9 mouse cellular contexts compared by ENCODE assay signal in the genomic region with DNA sequence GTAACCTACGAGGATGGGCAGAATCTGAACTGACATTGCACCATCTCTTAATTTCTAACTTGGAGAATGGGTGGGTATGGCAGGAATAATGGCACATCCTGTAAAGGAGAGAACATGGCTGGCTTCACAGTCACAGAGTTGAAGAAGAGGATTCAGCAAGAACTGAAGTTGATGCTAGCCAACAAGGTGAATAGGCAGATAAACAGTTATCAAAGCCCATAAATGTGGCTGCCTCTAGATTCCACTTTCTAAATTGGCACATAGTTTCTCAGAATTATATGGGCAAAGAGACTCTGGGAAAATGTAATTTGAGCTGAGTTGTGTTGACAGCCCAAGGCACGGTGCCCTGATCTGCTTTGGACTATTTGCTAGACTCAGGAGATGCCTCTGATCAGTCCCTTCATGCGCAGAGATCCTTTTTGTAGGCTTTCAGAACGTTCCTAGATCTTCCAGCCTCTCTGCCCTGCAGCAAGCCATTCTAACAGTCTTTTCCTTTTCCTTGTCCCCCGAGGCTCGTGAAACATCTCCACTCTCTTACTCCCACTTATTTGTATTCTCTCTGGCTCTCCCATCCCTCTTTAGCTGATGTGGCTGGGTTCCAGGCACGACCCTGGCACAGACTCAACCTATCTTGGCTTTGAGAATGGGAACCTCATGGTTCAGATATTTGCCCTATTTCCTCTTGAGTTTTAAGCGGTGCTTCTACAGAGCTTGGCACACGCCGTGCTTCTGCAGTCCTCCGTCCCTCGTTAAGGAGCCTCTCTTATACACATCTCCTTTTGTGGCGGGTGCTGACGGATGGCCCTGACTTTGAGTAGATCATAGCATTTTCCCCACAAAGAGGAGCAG.
DNase-seq lines count a peak whose midpoint lies in the region; ATAC-seq and TF ChIP-seq lines count a peak whose summit lies in the region.
"Had no signal": no experiment of that assay in that cellular context is flagged by ENCODE, and none has a peak within 500 bp of the region (broad histone marks: within the 10 kb centered on the region; RNA-seq: fewer than 3 reads in every experiment).

No protein-coding gene starts in this region.

- H3K4me1 ChIP-seq in midbrain, embryonic 11.5 days (ENCODE audit: control insufficient read depth, insufficient read depth, low read length): no peaks in the 10 kb centered on the region
- no peaks in the 10 kb centered on the region for H3K4me1 ChIP-seq in midbrain, embryonic 10.5 days
- H3K4me1 ChIP-seq in forebrain, embryonic 11.5 days (replicated peaks; ENCODE audit: control insufficient read depth, insufficient read depth, low read length): no peaks in the 10 kb centered on the region
- H3K4me1 ChIP-seq in heart, postnatal 0 days (ENCODE audit: control insufficient read depth, insufficient read depth): peaks cover 9% of the 10 kb centered on the region; the same call in 1 of the 2 replicates
- no peaks in the 10 kb centered on the region for H3K4me1 ChIP-seq in midbrain, postnatal 0 days (ENCODE audit: insufficient read depth, low read length)
- H3K4me1 ChIP-seq: neural tube, embryonic 12.5 days had no signal

- H3K36me3 ChIP-seq in midbrain, embryonic 11.5 days (ENCODE audit: control insufficient read depth, insufficient read depth, low read length): no peaks in the 10 kb centered on the region
- H3K36me3 ChIP-seq in midbrain, embryonic 10.5 days: no peaks in the 10 kb centered on the region
- no peaks in the 10 kb centered on the region for H3K36me3 ChIP-seq in forebrain, embryonic 11.5 days (ENCODE audit: control insufficient read depth, insufficient read depth, low read length)
- H3K36me3 ChIP-seq in heart, postnatal 0 days (replicated peaks; ENCODE audit: control insufficient read depth, insufficient read depth, low read length): no peaks in the 10 kb centered on the region
- H3K36me3 ChIP-seq in midbrain, postnatal 0 days (ENCODE audit: insufficient read depth, low read length): no peaks in the 10 kb centered on the region
- H3K36me3 ChIP-seq: neural tube, embryonic 12.5 days had no signal

- ATAC-seq in midbrain, embryonic 11.5 days (ENCODE audit: low FRiP score): no peak
- ATAC-seq in forebrain, embryonic 11.5 days (replicated peaks; ENCODE audit: low FRiP score): 0 out of 2 replicates have a peak, but pooled peaks have one; percentile 30
- peak; percentile 68 for ATAC-seq in heart, postnatal 0 days (ENCODE audit: insufficient read depth, low read depth)
- peak; percentile 85 for ATAC-seq in midbrain, postnatal 0 days (ENCODE audit: low FRiP score)
- ATAC-seq in erythroid progenitor cell, adult 5-6 weeks (replicated peaks; ENCODE audit: low FRiP score, poor library complexity, severe bottlenecking): no peak

- H3K4me2 ChIP-seq in midbrain, embryonic 11.5 days: no peak overlapping the region
- H3K4me2 ChIP-seq in forebrain, embryonic 11.5 days (ENCODE audit: low read depth, low read length, severe bottlenecking): no peak overlapping the region
- peak overlapping the region; percentile 55 for H3K4me2 ChIP-seq in heart, postnatal 0 days (ENCODE audit: low read depth, low read length)
- H3K4me2 ChIP-seq in midbrain, postnatal 0 days (ENCODE audit: low read depth, low read length, poor library complexity, severe bottlenecking): peak overlapping the region; percentile 10; the same call in 1 of the 2 replicates
- H3K4me2 ChIP-seq: neural tube, embryonic 12.5 days had no signal

- no peaks in the 10 kb centered on the region for H3K9me3 ChIP-seq in midbrain, embryonic 11.5 days (ENCODE audit: control insufficient read depth, low read length)
- H3K9me3 ChIP-seq in midbrain, embryonic 10.5 days (replicated peaks): no peaks in the 10 kb centered on the region
- H3K9me3 ChIP-seq in forebrain, embryonic 11.5 days (ENCODE audit: control insufficient read depth, low read length): no peaks in the 10 kb centered on the region
- 0 out of 2 replicates have a peak, but pooled peaks cover 5% of the 10 kb centered on the region for H3K9me3 ChIP-seq in heart, postnatal 0 days (replicated peaks; ENCODE audit: control insufficient read depth, low read length)
- H3K9me3 ChIP-seq in midbrain, postnatal 0 days (ENCODE audit: low read length): no peaks in the 10 kb centered on the region
- H3K9me3 ChIP-seq: neural tube, embryonic 12.5 days had no signal

- H3K9ac ChIP-seq in midbrain, embryonic 11.5 days (ENCODE audit: low read length): no peak overlapping the region
- H3K9ac ChIP-seq in forebrain, embryonic 11.5 days (ENCODE audit: low read length): no peak overlapping the region
- no peak overlapping the region for H3K9ac ChIP-seq in heart, postnatal 0 days (replicated peaks; ENCODE audit: low read depth, low read length)
- H3K9ac ChIP-seq in midbrain, postnatal 0 days (replicated peaks; ENCODE audit: low read length, poor library complexity, severe bottlenecking): no peak overlapping the region
- H3K9ac ChIP-seq: neural tube, embryonic 12.5 days had no signal

- no peak for TF ChIP-seq EP300 in heart, postnatal 0 days (IDR thresholded peaks at IDR 0.05; ENCODE audit: low read depth)

- no peak overlapping the region for H3K4me3 ChIP-seq in midbrain, embryonic 11.5 days (ENCODE audit: low read depth, low read length)
- H3K4me3 ChIP-seq in midbrain, embryonic 10.5 days: no peak overlapping the region
- no peak overlapping the region for H3K4me3 ChIP-seq in forebrain, embryonic 11.5 days (ENCODE audit: low read depth, low read length)
- H3K4me3 ChIP-seq in heart, postnatal 0 days (ENCODE audit: low read depth, low read length): peak overlapping the region; percentile 24
- no peak overlapping the region for H3K4me3 ChIP-seq in midbrain, postnatal 0 days (ENCODE audit: low read depth, low read length)
- H3K4me3 ChIP-seq: neural tube, embryonic 12.5 days had no signal

- 84% methylated on average over 14 of the region's 14 CpGs for WGBS in midbrain, embryonic 11.5 days
- WGBS in midbrain, embryonic 10.5 days: 81% methylated on average over 14 of the region's 14 CpGs
- 77% methylated on average over 14 of the region's 14 CpGs for WGBS in forebrain, embryonic 11.5 days
- 25% methylated on average over 14 of the region's 14 CpGs for whole genome bisulfite sequencing in heart, postnatal 0 days
- 53% methylated on average over 14 of the region's 14 CpGs for WGBS in midbrain, postnatal 0 days

- no peak overlapping the region for H3K27ac ChIP-seq in midbrain, embryonic 11.5 days (ENCODE audit: low read depth, low read length)
- H3K27ac ChIP-seq in midbrain, embryonic 10.5 days (replicated peaks): no peak overlapping the region
- no peak overlapping the region for H3K27ac ChIP-seq in forebrain, embryonic 11.5 days (ENCODE audit: low read depth, low read length)
- no peak overlapping the region for H3K27ac ChIP-seq in heart, postnatal 0 days (ENCODE audit: low read depth)
- H3K27ac ChIP-seq in midbrain, postnatal 0 days (ENCODE audit: low read depth, low read length): no peak overlapping the region
- H3K27ac ChIP-seq: neural tube, embryonic 12.5 days had no signal

- TF ChIP-seq CTCF in heart, postnatal 0 days (IDR thresholded peaks at IDR 0.05; ENCODE audit: low read depth): no peak
- TF ChIP-seq CTCF in midbrain, postnatal 0 days (IDR thresholded peaks at IDR 0.05): no peak

- no peaks in the 10 kb centered on the region for H3K27me3 ChIP-seq in midbrain, embryonic 11.5 days (ENCODE audit: control insufficient read depth, insufficient read depth, low read length)
- no peaks in the 10 kb centered on the region for H3K27me3 ChIP-seq in midbrain, embryonic 10.5 days (ENCODE audit: low read depth, poor library complexity, severe bottlenecking)
- H3K27me3 ChIP-seq in forebrain, embryonic 11.5 days (ENCODE audit: control insufficient read depth, insufficient read depth, low read length): no peaks in the 10 kb centered on the region
- H3K27me3 ChIP-seq in heart, postnatal 0 days (ENCODE audit: control insufficient read depth, insufficient read depth, low read length): no peaks in the 10 kb centered on the region
- H3K27me3 ChIP-seq in midbrain, postnatal 0 days (ENCODE audit: insufficient read depth, low read length): no peaks in the 10 kb centered on the region
- H3K27me3 ChIP-seq: neural tube, embryonic 12.5 days had no signal

- peak; percentile 77 for DNase-seq in midbrain, embryonic 11.5 days (ENCODE audit: low spot score, missing footprints)
- no peak for DNase-seq in midbrain, embryonic 10.5 days (ENCODE audit: low spot score)
- no peak for DNase-seq in forebrain, embryonic 11.5 days (ENCODE audit: low spot score)
- DNase-seq in heart, postnatal 0 days (ENCODE audit: low spot score): peak; percentile 26
- DNase-seq in layer of hippocampus, postnatal 14 days (ENCODE audit: low spot score in 2 of 2): peak; percentile 77 to 87
- DNase-seq in midbrain, postnatal 0 days (ENCODE audit: low spot score): peak; percentile 89
- no peak for DNase-seq in T-cell, adult 2 months (ENCODE audit: low spot score)

Comparison
In these comparisons a context has a peak if more than half of its experiments do, and no peak if none do; other contexts are left out.
1. ATAC-seq: peak in forebrain, embryonic 11.5 days (single experiment), heart, postnatal 0 days (single experiment) and midbrain, postnatal 0 days (single experiment); none in midbrain, embryonic 11.5 days (single experiment) and erythroid progenitor cell, adult 5-6 weeks (single experiment).
2. DNase-seq: peak in midbrain, embryonic 11.5 days (single experiment), heart, postnatal 0 days (single experiment), layer of hippocampus, postnatal 14 days (2 of 2) and midbrain, postnatal 0 days (single experiment); none in midbrain, embryonic 10.5 days (single experiment), forebrain, embryonic 11.5 days (single experiment) and T-cell, adult 2 months (single experiment).
3. H3K4me2 ChIP-seq: peak in heart, postnatal 0 days (single experiment) and midbrain, postnatal 0 days (single experiment); none in midbrain, embryonic 11.5 days (single experiment) and forebrain, embryonic 11.5 days (single experiment).